Mouse (Mus musculus) T-helper 1 cell (primary cell): ENCODE measurements around the gene Gm11555.
"Not testable (repeated sequence)": the region's sequence is repeated elsewhere in the genome, so short reads cannot be mapped to it uniquely, and the experiment has no call there.

ENCODE experiments used
- in situ Hi-C: fragments of 300-600 bp; cut with MboI, MseI; formaldehyde crosslinking; loops from one replicate; pipeline ENCODE4 v1.15.1; 2025; ENCODE audit warnings: high pct_unique_total_duplicates

Gm11555 gene

DNA sequence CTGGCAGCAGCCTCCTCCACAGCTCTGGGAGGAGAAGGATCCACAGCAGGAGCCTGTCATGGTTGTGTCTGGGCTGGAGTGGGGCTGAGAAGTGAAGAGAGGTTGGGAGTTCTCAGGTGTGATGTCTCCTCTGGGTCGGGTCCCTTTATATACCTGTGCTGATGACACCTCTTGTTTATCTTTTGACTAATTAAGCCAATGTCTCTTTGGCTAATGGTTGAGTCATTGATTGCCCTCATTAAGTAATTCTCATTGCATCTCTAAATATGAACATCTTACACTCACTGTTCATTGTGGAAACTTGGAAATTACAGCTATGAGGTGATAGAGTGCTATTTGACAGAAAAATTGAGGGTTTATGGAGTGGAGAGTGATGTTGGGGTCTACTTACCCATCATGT lies 46.8 kb downstream of the Gm11555 start, which contains the start of gene Gm11938:
TSS of gene Gm11938 (minus strand) at position 101 of the 400 bp plus-strand sequence.
- in situ Hi-C loops = not testable (repeated sequence)
